Mouse (Mus musculus) central nervous system, embryonic 14 days (tissue): Measurements from ENCODE around the gene Syt14. TPM values are rescaled to one million over a fixed set of nuclear protein-coding genes. Genes with fewer than 3 reads are reported as not detected.

Source experiments
- polyA plus RNA-seq: library from polyadenylated mRNA; depleted of rRNA; stranded (reverse); fragments of >200 nt; gene quantifications from 2 replicates; pipeline ENCODE4 v1.2.3, GENCODE M21; 2012; rRNA removed

Gene Syt14
- polyA plus RNA-seq: 6.1 and 6.6 TPM in 2 replicates

DNA sequence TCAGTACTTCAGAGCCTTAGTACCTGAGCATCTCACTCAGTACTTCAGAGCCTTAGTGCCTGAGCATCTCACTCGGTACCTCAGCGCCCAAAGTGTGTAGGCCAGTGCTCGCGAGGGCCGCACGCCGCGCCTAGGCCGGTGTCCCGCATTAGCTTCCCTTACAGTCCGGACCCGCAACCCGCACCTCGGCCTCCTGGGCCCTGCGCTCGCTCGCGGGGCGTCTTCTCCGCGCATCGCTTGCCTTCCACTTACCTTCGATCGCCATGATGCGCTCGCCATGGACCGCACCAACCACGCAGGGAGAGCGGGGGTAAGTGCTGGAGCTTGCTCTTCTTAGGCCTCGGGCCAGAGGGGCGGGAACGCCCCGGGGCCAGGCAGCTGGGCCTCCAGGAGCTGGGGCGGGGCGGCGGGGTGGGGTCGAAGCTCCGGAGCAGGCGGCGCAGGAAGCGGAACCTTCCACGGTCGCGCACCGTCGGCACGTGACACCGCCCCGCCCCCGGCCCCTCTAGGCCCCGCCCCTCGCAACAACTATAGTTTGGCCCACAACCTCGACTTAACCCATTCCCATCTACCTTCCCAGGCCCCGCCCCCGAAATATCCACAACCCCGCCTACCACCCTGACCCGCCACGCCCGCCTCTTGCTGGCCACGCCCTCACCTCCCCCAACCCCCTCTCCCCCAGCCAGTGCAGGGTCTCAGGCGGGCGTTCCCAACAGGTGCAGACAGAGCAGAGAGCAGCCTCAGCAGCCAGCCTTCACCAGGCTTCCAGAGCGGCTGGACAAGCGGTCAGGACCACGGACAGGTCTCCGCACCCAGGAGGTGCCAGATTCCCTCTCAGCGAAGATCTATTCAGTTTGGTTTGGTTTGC is at the start of gene Syt14:
Gene Syt14 (minus strand): TSS at position 405 of the 868 bp plus-strand sequence.

GRCm38 (mm10) chr1:192855474-192856230 is 179.9 kb downstream of the Syt14 start, which contains the start of gene Sertad4:
Gene Sertad4 (minus strand): TSS chr1:192855756.

Other genes with a start within 250 kb of the Syt14 start
- gene Sertad4, start 180.0 kb downstream of the Syt14 start, polyA plus RNA-seq: 29.4 and 43.3 TPM in 2 replicates
- gene Diexf, start 94.5 kb upstream of the Syt14 start, polyA plus RNA-seq: 29.9 and 31.3 TPM in 2 replicates
- 0.53 and 4.5 TPM in 2 replicates for gene Irf6, start 117.3 kb upstream of the Syt14 start, polyA plus RNA-seq
- gene A130010J15Rik, start 132.3 kb upstream of the Syt14 start, polyA plus RNA-seq: 7.0 and 7.7 TPM in 2 replicates
- 1.4 and 2.8 TPM in 2 replicates for gene Traf3ip3, start 165.9 kb upstream of the Syt14 start, polyA plus RNA-seq
- gene Lamb3, start 171.9 kb upstream of the Syt14 start, polyA plus RNA-seq: 0.53 and 1.0 TPM in 2 replicates
- 0.27 and 0.33 TPM in 2 replicates for gene Hsd11b1, start 228.3 kb upstream of the Syt14 start, polyA plus RNA-seq
- 10.0 and 13.3 TPM in 2 replicates for gene G0s2, start 237.4 kb upstream of the Syt14 start, polyA plus RNA-seq